Mouse (Mus musculus): Measurements from ENCODE around the gene Ankrd34a. TPM values are rescaled to one million over a fixed set of nuclear protein-coding genes. Genes with fewer than 3 reads are reported as not detected.

The Ankrd34a gene
- total RNA-seq, 4 experiments from 2014 or later = 0.64 to 1.6 (median 1.1) TPM

DNA sequence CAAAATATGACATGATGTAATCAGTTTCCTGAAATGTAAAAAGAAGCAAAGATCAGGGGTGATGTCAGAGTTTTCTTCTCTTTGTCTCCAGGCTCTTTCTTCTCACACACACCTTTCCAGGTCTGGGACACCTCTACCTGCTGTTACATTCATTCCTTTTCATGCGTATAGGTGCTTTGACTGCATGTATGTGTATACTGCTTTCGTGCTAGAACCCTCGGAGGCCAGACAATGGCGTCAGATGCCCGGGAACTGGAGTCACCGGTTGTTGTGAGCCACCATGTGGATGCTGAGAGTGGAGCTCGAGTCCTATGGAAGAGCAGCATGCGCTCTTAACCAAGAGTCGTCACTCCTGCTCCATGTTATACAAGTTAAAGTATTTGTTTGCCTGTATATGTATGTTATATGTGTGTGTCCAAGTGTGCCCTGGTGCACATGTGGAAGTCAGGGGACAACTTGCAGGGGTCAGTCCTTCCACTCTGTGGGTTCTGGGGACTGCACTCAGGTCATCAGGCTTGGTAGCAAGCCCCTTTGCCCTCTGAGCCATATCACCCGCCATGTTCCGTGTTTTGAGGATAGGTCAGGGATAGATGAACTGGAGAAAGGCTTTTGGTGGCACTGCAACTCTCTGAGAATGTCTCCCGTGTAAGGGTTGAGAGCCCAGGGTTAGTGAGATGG is 17.7 kb upstream of the Ankrd34a start:
- DNase-seq (ENCODE audit: low spot score in 2 of 2) = no peak

GRCm38 (mm10) chr3:96579239-96579750 is 17.1 kb upstream of the Ankrd34a start:
- no peak for DNase-seq (ENCODE audit: low spot score in 2 of 2)

DNA sequence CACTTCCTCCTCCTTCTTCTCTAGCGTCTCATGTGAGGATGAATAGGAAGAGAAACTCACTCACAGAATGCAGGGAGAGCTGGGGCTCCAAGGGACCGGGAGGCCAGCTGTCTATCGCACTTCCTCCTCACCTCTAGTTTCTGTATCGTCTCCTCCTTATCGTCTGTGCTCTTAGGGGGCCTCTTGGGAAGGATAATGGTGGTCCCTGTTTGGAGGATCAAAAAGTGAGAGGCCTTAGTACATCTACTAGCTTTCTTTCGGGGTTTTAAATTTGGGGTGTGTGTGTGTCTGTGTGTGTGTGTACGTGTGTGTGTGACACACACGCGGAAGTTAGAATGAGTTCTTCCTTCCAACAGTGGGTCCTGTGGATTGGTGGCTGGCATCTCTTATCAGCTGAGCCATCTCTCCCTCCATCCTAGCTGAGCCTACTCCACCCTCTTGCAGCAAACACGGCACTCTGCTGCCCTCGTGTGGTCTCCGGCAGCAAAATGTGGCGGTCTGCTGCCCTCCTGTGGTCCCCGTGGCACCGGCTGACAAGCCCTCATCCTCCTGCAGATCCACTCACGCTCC is 16.5 kb upstream of the Ankrd34a start:
- peak; percentile 84 to 85 for DNase-seq (ENCODE audit: low spot score in 2 of 2)

- no peak for DNase-seq (ENCODE audit: low spot score in 2 of 2)
Measured at GRCm38 (mm10) chr3:96581141-96581540, 15.3 kb upstream of the Ankrd34a start.

GRCm38 (mm10) chr3:96581771-96582515 is 14.5 kb upstream of the Ankrd34a start:
- no peak for DNase-seq (ENCODE audit: low spot score in 2 of 2)

DNA sequence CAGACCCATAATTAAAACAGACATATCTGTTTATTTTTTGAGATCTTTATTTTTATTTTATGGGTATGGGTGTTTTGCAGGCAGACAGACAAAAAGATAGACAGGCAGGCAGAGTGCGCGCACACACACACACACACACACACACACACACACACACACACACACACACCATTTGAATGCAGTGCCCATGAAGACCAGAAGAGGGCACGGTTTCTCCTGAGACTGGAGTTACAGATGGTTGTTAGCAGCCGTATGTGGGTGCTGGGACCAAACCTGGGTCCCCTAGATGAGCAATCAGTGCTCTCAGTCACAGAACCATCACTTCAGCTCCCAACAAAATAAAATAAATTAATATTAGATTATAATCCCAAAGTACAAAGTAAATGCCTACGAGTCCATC is 13.1 kb upstream of the Ankrd34a start:
- no peak for DNase-seq (ENCODE audit: low spot score in 2 of 2)

DNA sequence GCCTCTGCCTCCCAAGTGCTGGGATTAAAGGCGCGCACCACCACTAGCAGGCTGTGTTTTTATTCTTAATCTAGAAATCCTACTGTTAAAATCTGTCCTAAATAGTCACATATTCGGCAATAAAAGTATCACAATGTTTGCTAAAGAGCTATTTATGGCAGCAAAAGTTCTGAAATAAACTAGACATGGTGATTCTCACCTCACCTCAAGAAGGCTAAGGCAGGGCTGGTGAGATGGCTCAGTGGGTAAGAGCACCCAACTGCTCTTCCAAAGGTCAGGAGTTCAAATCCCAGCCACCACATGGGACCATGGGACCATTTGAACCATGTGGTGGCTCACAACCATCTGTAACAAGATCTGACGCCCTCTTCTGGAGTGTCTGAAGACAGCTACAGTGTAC is 5.8 kb upstream of the Ankrd34a start:
- DNase-seq (ENCODE audit: low spot score in 2 of 2) = no peak

DNA sequence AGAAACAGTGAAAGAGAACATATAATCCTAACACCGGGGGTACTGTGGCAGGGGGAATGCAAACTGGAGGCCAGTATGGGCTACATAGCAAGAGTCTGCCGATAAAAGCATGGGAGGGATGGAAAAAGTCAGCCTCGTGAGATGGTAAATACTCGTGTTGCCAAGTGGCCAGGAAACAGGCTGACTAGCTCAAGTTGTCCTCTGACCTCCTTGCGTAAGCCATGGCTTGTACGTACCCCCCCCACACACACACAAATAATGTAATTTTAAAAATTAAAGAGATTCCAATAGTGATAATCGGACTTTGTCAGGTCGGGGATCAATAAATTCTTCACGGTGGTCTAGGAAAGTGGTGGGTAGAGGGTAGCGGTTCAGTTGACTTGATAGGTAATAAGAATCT is 3.1 kb upstream of the Ankrd34a start:
- DNase-seq (ENCODE audit: low spot score in 2 of 2) = no peak

DNA sequence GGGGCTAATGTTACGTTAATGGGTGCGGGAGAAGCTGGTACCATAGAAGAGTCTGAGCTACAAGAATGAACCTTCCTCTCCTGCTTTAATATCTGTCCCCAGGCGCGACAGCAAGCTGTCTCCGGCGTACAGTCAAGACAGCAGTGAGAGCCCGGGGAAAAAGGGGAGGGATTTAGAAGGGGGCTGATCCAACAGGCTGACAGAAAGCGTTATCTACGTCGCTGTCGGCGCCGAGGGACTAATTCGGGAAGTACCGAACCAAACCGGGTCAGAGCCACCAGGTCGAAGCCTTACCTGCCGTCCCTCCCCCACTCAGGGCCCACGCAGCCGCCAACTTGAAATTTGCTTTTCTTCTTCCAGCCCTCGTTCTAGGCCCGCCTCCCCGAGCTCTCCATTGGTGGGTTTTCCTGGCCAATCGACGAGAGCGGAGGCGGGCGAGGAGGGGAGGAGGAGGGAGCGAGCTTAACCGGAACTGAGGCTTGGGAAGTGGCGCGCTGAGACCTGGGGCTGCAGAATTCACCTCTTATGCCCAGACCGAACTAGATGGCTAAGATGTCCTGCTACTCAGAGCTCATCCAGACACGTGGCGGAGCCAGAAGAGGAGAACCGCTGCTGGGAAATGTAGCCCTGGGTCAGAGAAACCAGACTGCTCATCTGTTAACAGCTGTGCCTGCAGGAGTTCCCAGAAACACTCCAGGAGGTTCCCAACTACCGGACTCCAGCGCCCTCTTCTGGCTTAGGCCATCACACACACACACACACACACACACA is 2.5 kb upstream of the Ankrd34a start, which contains the start of gene Polr3gl:
Gene Polr3gl (minus strand): TSS at position 392 of the 771 bp plus-strand sequence.
- DNase-seq (ENCODE audit: low spot score in 2 of 2) = peak; percentile 90 to 91

- DNase-seq (ENCODE audit: low spot score in 2 of 2) = no peak
Measured at GRCm38 (mm10) chr3:96594851-96595250, 1.6 kb upstream of the Ankrd34a start.

- DNase-seq (ENCODE audit: low spot score in 2 of 2) = no peak
Measured at GRCm38 (mm10) chr3:96595661-96596060, 775 bp upstream of the Ankrd34a start.

- no peak for DNase-seq (ENCODE audit: low spot score in 2 of 2)
Measured at GRCm38 (mm10) chr3:96596855-96597254, 419 bp downstream of the Ankrd34a start.

DNA sequence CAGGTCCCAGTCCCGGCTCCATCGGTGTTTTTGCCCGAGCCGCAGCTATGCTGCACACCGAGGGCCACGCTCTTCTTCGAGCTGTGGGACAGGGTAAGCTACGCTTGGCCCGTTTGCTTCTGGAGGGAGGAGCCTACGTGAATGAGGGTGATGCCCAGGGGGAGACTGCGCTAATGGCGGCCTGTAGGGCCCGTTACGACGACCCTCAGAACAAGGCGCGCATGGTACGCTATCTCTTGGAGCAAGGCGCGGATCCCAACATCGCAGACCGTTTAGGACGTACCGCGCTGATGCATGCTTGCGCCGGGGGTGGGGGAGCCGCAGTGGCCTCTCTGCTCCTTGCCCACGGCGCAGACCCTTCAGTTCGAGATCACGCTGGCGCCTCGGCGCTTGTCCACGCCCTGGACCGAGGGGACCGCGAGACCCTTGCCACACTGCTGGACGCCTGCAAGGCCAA is 1.0 kb downstream of the Ankrd34a start:
- peak in 1 of 2 experiments; percentile 15 for DNase-seq (ENCODE audit: low spot score in 2 of 2)

DNA sequence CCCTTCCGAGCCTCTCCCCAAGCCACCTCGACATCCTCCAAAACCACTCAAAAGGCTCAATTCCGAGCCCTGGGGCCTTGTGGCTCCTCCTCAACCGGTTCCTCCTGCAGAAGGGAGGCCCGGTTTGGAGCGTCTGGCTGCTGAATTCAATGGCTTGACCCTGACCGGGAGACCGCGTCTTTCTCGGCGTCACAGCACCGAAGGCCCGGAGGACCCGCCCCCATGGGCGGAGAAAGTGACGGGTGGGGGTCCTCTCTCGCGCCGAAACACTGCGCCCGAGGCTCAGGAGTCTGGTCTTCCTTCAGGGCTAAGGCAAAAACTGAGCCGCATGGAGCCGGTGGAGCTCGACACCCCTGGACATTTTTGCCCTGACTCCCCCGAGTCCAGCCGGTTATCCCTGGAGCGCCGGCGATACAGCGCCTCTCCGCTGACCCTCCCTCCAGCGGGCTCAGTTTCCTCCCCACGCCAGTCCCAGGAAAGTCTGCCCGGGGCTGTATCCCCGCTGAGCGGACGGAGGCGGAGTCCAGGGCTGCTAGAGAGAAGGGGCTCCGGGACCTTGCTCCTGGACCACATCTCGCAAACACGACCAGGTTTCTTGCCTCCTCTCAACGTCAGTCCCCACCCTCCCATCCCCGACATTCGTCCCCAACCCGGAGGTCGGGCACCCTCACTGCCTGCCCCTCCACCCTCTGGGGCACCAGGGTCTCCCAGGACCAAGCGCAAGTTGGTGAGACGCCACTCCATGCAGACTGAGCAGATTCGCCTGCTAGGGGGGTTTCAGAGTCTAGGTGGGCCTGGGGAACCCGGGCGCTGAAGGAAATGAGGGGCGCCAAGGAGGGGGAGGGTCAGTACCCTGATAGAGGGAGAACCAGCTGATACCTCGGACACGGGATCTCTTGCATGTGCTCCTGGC is 2.0 kb downstream of the Ankrd34a start:
- DNase-seq (ENCODE audit: low spot score in 2 of 2) = peak; percentile 47 to 59

DNA sequence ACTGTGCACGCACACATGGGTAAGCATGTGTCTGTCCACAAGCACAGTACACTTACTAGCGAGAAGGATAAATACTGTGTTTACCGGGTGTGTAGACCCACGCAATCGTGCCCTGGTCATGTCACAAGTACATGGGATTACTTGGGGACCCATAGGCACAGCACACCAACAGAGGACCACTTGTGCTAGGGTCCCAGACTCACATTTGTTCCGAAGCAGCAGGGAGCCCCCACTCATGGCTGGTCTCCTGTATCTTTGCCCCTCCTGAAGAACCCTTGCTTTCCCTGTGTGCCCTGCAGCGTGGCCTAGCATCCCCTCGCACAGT is 2.6 kb downstream of the Ankrd34a start:
- DNase-seq (ENCODE audit: low spot score in 2 of 2) = no peak

DNA sequence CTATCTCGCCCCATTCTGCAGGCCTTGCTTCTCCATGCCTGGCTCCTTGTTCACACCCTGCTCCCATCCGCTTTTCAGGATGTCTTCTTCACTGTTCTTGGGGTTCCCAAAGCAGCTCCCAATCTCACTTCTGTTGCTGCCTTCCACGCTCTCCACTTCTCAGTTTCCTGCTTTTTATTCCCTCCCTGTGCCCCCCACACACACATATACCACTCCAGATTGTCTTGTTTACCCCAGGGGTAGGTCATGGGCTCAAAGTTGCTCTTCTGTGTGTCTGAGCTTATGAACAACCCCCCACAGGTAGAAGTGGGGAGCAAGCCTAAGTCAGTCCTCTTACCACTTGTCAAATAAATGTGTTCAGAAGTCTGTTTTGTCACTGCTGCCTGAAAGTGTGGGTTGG is 3.0 kb downstream of the Ankrd34a start:
- DNase-seq (ENCODE audit: low spot score in 2 of 2) = no peak

DNA sequence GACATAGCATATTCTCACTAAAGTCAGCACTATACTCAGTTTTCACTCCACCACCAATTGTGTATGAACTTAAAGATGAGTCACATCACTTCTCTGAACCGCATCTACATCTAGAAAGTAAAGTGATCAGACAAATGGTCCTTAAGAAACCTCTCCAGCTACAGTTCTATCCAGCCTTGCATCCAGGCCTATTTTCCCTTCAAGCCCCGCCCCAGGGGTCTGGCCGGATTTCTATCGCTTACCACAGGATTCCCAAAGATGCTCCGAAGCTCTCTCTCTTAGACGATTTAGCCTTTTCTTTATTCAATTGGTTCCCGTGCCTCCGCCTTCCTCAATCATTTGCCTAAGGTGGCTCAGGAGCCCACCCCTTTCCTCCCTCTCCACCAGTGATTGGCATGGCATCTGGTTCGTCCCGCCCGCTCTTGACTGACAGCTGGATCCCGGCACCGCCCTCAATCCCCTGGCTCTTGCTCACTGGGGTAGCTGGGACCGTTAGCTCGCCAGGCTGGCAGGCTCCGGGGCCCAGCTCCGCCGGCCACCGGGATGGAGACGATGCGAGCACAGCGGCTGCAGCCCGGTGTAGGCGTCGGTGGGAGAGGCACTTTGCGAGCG is 4.3 kb downstream of the Ankrd34a start, which contains the start of gene Lix1l:
Gene Lix1l (plus strand): TSS at position 511 of the 612 bp plus-strand sequence.
- DNase-seq (ENCODE audit: low spot score in 2 of 2) = peak; percentile 87 to 92

DNA sequence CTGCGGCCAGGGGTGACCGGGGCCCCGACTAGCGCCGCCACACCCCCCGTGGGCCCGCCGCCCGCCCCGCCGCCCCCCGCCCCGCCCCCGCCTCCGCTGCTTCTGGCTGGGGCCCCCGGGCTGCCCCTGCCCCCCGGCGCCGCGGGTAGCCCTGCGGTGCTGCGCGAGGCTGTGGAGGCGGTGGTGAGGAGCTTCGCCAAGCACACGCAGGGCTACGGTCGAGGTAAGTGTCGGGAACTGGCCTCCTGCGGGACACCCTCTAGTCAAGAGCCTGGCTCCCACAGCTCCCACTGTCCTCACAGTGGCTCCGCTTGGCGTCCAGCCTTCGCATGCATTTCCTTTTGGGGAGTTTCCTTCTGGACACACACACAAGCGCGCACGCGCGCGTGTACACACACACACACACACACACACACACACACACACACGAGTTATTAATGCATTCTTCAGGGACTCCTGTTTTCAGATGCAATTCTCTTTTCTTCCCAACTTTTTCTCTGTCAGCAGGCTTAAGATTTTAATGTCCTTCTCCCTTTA is 4.9 kb downstream of the Ankrd34a start:
- peak; percentile 53 to 60 for DNase-seq (ENCODE audit: low spot score in 2 of 2)

GRCm38 (mm10) chr3:96601941-96602703 is 5.7 kb downstream of the Ankrd34a start:
- DNase-seq (ENCODE audit: low spot score in 2 of 2) = peak in 1 of 2 experiments; percentile 28
